Mouse (Mus musculus): ENCODE results near the gene Lca5. TPM values are rescaled to one million over a fixed set of nuclear protein-coding genes. Genes with fewer than 3 reads are reported as not detected.

The Lca5 gene
- 10 to 100 TPM; 16.1 to 19.8 TPM for total RNA-seq (2021)

DNA sequence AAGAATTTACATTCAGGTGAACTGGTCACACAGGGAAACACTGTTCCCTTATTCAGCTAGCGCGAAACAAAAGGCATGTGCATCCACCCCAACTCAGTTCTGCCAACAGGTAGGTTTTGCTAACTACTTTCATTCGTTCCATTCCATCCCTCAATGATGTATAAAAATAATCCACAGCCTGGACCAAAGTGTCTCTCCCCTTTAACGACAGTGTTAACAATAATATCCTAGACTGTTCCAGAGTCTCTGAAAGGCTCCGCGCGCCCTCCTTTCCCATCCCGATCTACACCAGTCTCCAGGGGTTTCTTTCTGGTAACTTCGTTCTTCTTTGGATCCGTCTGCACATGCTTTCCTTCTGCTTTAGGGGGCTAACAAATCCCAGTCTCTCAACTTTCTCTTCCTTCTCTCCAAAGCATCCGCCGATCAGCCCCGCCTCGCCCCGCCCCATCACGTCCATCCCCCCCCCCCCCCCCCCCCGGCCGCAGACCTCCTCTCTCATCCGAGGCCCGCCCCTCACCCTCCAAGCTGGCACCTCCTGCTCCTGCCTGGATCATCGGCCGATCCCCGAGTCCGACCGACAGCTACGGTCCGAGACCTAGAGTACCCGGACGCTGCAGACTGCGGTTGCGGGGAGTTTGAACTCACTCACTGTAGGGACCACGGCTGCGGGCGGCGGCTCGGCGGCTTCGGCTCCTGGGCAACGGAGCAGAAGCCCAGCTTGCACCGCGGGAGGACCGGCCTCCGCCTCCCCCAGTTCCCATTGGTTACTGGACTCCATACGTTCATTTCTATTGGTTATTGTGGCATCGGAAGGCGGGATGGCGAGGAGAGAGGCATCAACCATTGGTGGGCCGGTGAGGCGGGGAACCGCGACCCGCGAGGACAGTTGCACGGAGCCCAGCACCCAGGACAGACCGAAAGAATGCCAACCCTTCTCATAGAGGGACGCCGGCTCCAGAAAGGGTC lies at the start of gene Lca5:
Gene Lca5, minus strand, starts transcription at position 736 of the 966 bp plus-strand sequence.
- peak; percentile 95 to 96 for DNase-seq (ENCODE audit: extremely low spot score in 1 of 2, low spot score in 2 of 2)
- intact Hi-C loops (cut with DNase I), result no loop called here

DNA sequence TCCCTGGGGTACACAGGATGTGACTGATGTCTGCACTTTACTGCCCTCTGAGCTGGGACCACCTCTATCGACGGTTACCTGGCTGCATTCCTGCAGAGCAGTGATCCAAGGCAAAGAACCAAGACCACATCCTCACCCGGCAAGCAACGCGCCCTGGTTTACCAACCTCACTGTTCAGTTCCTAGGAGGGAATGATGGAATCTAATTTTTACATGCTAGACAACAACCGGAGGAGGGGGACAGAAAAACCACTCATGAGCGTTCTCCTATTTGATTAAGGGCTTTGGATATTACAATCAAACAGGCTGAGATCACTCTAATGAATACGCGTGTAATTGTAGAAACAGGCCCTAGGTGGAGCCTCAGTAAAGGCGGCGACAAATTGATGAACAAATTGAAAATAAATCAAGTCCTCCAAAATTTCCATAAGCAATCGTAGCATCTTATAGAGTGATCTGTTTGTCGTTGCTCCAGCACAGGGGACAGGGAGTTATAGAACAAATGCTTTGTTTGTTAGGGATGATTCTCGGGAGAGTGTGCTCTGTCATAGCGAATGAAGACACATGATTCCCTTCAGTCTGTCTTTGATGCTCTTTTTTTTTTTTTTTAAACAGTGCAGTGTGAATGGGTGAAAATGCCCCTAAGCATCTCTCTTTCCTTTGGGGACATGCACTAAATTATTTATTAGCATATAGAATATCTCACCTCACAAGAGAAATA lies 47.7 kb upstream of the Lca5 start:
- intact Hi-C loops (cut with DNase I), result loop anchor here (5.0 kb wide), 1 partner anchor 124 kb away; no protein-coding TSS in a partner anchor
- peak in 1 of 2 experiments; percentile 45 for DNase-seq (ENCODE audit: extremely low spot score in 1 of 2, low spot score in 2 of 2)

DNA sequence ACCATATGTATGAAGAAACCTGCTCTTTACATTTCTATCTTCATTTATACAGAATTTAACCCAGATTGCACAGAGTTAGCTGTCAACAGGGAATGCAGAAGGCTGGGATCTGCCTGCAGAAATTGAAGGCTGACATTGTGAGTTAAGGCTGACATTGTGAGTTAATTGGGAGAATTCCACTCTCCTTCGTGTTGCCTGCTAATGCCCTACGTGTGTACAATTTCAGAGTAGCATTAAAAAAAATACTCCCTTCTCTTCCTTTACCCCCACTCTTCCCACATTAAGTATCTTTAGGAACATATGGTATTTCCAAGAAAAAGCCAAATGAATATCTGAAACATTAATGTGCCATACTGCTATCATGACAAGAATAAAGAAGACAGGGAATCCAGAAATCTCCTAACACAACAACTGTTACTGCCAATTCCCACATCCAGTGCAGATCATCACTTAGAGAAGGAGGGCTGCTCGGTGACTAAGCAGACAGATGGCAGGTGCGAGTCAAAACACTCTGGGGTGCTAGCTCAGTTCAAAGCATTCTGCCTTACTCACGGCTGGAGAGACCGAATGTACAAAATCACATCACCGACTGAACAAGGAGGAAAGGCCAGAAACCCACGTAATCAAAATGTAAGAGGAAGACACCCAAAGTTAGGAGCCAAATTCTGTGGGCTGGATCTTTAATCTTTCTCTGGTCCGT lies 47.0 kb upstream of the Lca5 start:
- intact Hi-C loops (cut with DNase I), result loop anchor here (5.0 kb wide), 1 partner anchor 124 kb away; no protein-coding TSS in a partner anchor
- peak in 1 of 2 experiments; percentile 42 for DNase-seq (ENCODE audit: extremely low spot score in 1 of 2, low spot score in 2 of 2)

DNA sequence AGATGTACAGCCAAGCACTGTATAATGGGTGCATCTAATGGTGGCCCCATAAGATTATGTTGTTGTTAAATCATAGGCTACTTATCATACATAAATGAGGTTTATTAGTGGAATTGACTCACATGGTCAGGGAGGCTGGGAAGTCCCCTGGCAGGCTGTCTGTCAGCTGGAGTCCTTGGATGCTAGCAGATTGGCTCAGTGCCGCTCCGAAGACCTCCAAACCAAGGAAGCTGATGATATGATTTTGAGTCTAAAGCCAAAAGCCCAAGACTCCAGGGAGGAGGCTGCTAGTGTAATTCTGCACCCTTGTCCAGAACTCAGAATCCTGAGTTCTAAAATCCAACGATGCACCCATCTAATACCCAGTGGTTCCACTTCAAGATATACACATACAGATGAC lies 45.0 kb upstream of the Lca5 start:
- no peak for DNase-seq (ENCODE audit: extremely low spot score in 1 of 2, low spot score in 2 of 2)
- intact Hi-C loops (cut with DNase I), result loop anchor here (5.0 kb wide), 1 partner anchor 126 kb away; no protein-coding TSS in a partner anchor

GRCm38 (mm10) chr9:83485357-83485756 lies 44.4 kb upstream of the Lca5 start:
- DNase-seq (ENCODE audit: extremely low spot score in 1 of 2, low spot score in 2 of 2), result no peak
- intact Hi-C loops (cut with DNase I), result loop anchor here (5.0 kb wide), 1 partner anchor 127 kb away; no protein-coding TSS in a partner anchor

DNA sequence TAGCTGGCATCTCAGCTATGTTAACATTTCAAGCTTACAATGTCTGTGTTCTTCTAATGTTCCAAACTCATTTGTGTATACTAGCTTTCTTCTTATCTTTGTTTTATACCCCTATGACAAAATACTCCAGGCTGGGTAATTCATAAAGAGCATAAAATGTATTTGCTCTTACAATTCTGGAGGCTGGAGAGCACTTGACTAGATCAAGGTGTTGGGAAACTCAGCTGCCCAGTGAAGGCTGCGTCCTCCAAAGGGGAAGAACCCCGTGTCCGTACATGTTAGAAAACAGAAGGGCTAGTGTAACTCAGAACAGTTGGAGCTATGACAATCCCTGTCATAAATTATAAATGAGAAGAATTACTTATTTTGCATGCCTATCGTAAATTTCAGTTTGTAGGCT lies 42.5 kb upstream of the Lca5 start:
- intact Hi-C loops (cut with DNase I), result no loop called here
- DNase-seq (ENCODE audit: extremely low spot score in 1 of 2, low spot score in 2 of 2), result no peak

- no peak for DNase-seq (ENCODE audit: extremely low spot score in 1 of 2, low spot score in 2 of 2)
- intact Hi-C loops (cut with DNase I), result no loop called here
Measured at GRCm38 (mm10) chr9:83482176-83482949, 41.4 kb upstream of the Lca5 start.

- intact Hi-C loops (cut with DNase I), result no loop called here
- DNase-seq (ENCODE audit: extremely low spot score in 1 of 2, low spot score in 2 of 2), result no peak
Measured at GRCm38 (mm10) chr9:83469871-83470270, 28.9 kb upstream of the Lca5 start.

- peak in 1 of 2 experiments; percentile 73 for DNase-seq (ENCODE audit: extremely low spot score in 1 of 2, low spot score in 2 of 2)
- intact Hi-C loops (cut with DNase I), result no loop called here
Measured at GRCm38 (mm10) chr9:83447771-83448170, 6.8 kb upstream of the Lca5 start.

DNA sequence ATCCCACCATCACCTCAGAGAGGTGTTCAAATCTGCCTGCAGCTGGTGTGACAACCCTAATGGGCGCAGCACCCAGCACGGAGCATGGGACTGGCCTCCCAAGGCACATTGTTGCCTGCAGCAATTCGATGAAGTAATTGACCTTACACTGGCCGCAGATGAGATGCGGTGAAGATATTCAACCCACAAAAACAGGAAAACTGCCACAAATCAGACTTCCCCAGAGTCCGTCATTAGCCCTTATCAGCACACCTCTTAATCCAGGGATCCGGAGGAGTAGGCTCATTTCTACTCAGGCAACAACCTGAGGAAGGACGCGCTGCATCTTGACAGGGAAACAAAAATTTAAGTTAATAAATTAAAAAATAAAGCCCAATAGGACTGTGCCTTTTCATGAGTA lies 6.2 kb upstream of the Lca5 start:
- intact Hi-C loops (cut with DNase I), result no loop called here
- DNase-seq (ENCODE audit: extremely low spot score in 1 of 2, low spot score in 2 of 2), result no peak

DNA sequence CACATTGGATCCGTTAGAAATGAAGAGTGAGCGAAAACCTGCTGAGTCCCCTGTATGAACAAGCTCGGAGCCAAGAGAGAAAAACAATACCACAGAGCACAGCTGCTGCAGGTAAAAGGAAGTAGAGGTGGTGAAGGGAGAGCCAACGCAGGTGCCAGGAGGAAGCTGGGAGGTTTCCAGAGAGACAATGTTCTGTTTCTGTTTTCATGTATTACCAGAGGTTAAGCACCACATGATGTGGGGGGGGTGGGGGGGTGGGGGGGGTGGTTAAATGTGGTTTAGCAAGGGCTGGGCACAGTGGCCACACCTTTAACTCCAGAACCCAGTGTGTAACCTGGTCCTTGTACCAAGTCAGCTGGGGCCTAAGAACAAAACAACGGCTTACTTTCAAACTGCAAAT lies 3.3 kb downstream of the Lca5 start:
- DNase-seq (ENCODE audit: extremely low spot score in 1 of 2, low spot score in 2 of 2), result no peak
- intact Hi-C loops (cut with DNase I), result no loop called here

- peak in 1 of 2 experiments; percentile 59 for DNase-seq (ENCODE audit: extremely low spot score in 1 of 2, low spot score in 2 of 2)
Measured at GRCm38 (mm10) chr9:83434489-83434888, 6.4 kb downstream of the Lca5 start.

GRCm38 (mm10) chr9:83433661-83434060 lies 7.3 kb downstream of the Lca5 start:
- DNase-seq (ENCODE audit: extremely low spot score in 1 of 2, low spot score in 2 of 2), result peak in 1 of 2 experiments; percentile 56
- intact Hi-C loops (cut with DNase I), result no loop called here

More at GRCm38 (mm10) chr9:83434489-83434888, 6.4 kb downstream of the Lca5 start:
- intact Hi-C loops (cut with DNase I), result no loop called here

- no peak for DNase-seq (ENCODE audit: extremely low spot score in 1 of 2, low spot score in 2 of 2)
- intact Hi-C loops (cut with DNase I), result no loop called here
Measured at GRCm38 (mm10) chr9:83427926-83428325, 13.0 kb downstream of the Lca5 start.

GRCm38 (mm10) chr9:83418965-83419364 lies 22.0 kb downstream of the Lca5 start:
- intact Hi-C loops (cut with DNase I), result no loop called here

GRCm38 (mm10) chr9:83413046-83413445 lies 27.9 kb downstream of the Lca5 start:
- intact Hi-C loops (cut with DNase I), result no loop called here
- DNase-seq (ENCODE audit: extremely low spot score in 1 of 2, low spot score in 2 of 2), result peak in 1 of 2 experiments; percentile 32

More at GRCm38 (mm10) chr9:83418965-83419364, 22.0 kb downstream of the Lca5 start:
- no peak for DNase-seq (ENCODE audit: extremely low spot score in 1 of 2, low spot score in 2 of 2)

DNA sequence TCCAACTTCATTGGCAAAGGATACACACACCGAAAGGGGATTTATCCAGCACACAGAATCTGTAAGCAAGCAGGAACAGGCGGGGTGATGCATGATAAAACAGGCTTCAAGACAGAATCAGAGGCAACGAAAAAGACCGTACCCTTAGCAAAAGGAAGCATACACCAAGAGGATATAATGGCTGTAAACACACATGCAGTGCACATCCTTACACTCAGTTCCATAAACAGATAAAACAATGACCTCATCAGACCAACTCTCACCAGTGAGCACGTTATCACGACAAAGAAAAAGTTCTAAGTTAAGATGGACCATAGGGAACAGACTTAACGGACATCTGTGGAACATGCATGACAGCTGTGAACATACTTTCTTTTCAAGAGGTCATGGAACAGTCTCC lies 35.8 kb downstream of the Lca5 start:
- intact Hi-C loops (cut with DNase I), result no loop called here
- no peak for DNase-seq (ENCODE audit: extremely low spot score in 1 of 2, low spot score in 2 of 2)

- DNase-seq (ENCODE audit: extremely low spot score in 1 of 2, low spot score in 2 of 2), result no peak
- intact Hi-C loops (cut with DNase I), result no loop called here
Measured at GRCm38 (mm10) chr9:83400783-83401182, 40.1 kb downstream of the Lca5 start.
